ENCODE assay signal across 19 mouse cellular contexts in the genomic region with DNA sequence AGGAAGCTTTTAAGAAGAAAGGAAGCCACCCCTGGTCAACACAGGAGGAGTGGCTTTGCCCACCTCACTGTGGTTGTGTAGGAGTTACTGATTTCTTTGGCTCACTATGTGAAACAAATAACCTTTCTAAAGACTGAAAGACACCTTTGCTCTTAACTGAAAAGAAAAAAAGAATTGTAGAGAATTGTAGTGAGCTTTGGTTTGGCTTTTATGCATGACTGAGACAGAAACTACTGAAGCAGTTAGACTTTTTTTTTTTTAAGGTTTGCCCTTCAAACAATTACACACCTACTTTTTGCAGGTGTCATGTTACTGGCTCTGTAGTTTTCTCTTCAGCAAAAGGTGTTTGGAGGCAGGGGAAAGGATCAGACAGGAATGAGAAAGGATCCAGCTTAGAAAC. TPM values are rescaled to one million over a fixed set of nuclear protein-coding genes. Genes with fewer than 3 reads are reported as not detected.
"Had no signal": no experiment of that assay in that cellular context is flagged by ENCODE, and none has a peak within 500 bp of the region (broad histone marks: within the 10 kb centered on the region; RNA-seq: fewer than 3 reads in every experiment).

No protein-coding gene starts in this region.

- ATAC-seq: midbrain, embryonic 15.5 days had no signal

- H3K27me3 ChIP-seq: liver, embryonic 13.5 days; midbrain, embryonic 12.5 days; midbrain, embryonic 15.5 days; neural tube, embryonic 12.5 days; neural tube, embryonic 15.5 days; stomach, embryonic 15.5 days had no signal

- H3K36me3 ChIP-seq: liver, embryonic 13.5 days; midbrain, embryonic 12.5 days; midbrain, embryonic 15.5 days; neural tube, embryonic 12.5 days; neural tube, embryonic 15.5 days; stomach, embryonic 15.5 days had no signal

- H3K4me2 ChIP-seq: liver, embryonic 13.5 days; midbrain, embryonic 12.5 days; midbrain, embryonic 15.5 days; neural tube, embryonic 12.5 days; neural tube, embryonic 15.5 days; stomach, embryonic 15.5 days had no signal

- H3K4me1 ChIP-seq: liver, embryonic 13.5 days; midbrain, embryonic 12.5 days; midbrain, embryonic 15.5 days; neural tube, embryonic 12.5 days; neural tube, embryonic 15.5 days; stomach, embryonic 15.5 days had no signal

- H3K27ac ChIP-seq: left cerebral cortex, adult 2 months; liver, embryonic 13.5 days; macrophage; midbrain, embryonic 12.5 days; midbrain, embryonic 15.5 days; neural tube, embryonic 12.5 days; neural tube, embryonic 15.5 days; stomach, embryonic 15.5 days had no signal

- H3K4me3 ChIP-seq: left cerebral cortex, adult 2 months; liver, embryonic 13.5 days; midbrain, embryonic 12.5 days; midbrain, embryonic 15.5 days; neural tube, embryonic 12.5 days; neural tube, embryonic 15.5 days; stomach, embryonic 15.5 days had no signal

- DNase-seq: layer of hippocampus, postnatal 36 days; liver, embryonic 13.5 days; lung, adult 2 months; right cerebral cortex, adult 18-20 months; right cerebral cortex, postnatal 14 days; right cerebral cortex, postnatal 4 days; spleen, adult 18-20 months; thymus, postnatal 25 days had no signal

- H3K9ac ChIP-seq: liver, embryonic 13.5 days; midbrain, embryonic 12.5 days; midbrain, embryonic 15.5 days; neural tube, embryonic 12.5 days; neural tube, embryonic 15.5 days; stomach, embryonic 15.5 days had no signal

- H3K9me3 ChIP-seq: liver, embryonic 13.5 days; midbrain, embryonic 12.5 days; midbrain, embryonic 15.5 days; neural tube, embryonic 12.5 days; neural tube, embryonic 15.5 days; stomach, embryonic 15.5 days had no signal

RNA-seq across cellular contexts. Expression of a gene that starts 5.2 kb away (rescaled TPM):
- total RNA-seq: layer of hippocampus, postnatal 36 days; left cerebral cortex, adult 2 months; left cerebral cortex, postnatal 36 days; megakaryocyte, adult 5-6 weeks had no signal
- polyA plus RNA-seq: limb, embryonic 11.5 days; liver, adult 2 months; liver, embryonic 13.5 days; macrophage; neural tube, embryonic 12.5 days had no signal
